Mouse (Mus musculus) kidney, embryonic 16.5 days (tissue): Measurements from ENCODE around the gene Vcam1. TPM values are rescaled to one million over a fixed set of nuclear protein-coding genes. Genes with fewer than 3 reads are reported as not detected.

ENCODE experiments used
- ATAC-seq: fragments of 200-750 bp; cut with Nextera tagmentation; 2 replicates; pipeline ENCODE4 v1.8.0; 2017; ENCODE audit warnings: moderate TSS enrichment; ENCODE audit not compliant: low FRiP score, low TSS enrichment
- H3K27ac ChIP-seq: fragments of 300-500 bp; sonication (generic); 2 replicates; pipeline ENCODE4 v1.5.1; 2014; ENCODE audit warnings: low read length
- H3K27me3 ChIP-seq: fragments of 300-500 bp; sonication (generic); 2 replicates; pipeline ENCODE4 v1.6.1; 2014; ENCODE audit warnings: low read length, control low read depth, mixed read lengths; ENCODE audit not compliant: insufficient read depth
- H3K36me3 ChIP-seq: fragments of 300-500 bp; sonication (generic); 2 replicates; pipeline ENCODE4 v1.6.1; 2014; ENCODE audit warnings: low read length, control low read depth, mixed read lengths; ENCODE audit not compliant: insufficient read depth
- H3K4me1 ChIP-seq: fragments of 300-500 bp; sonication (generic); 2 replicates; pipeline ENCODE4 v1.6.1; 2014; ENCODE audit warnings: low read length, control low read depth, mixed read lengths; ENCODE audit not compliant: insufficient read depth
- H3K4me2 ChIP-seq: fragments of 300-500 bp; sonication (generic); replicated peaks from 2 replicates; pipeline ENCODE4 v1.6.1; 2014; ENCODE audit warnings: low read depth, low read length
- H3K4me3 ChIP-seq: fragments of 300-500 bp; sonication (generic); 2 replicates; pipeline ENCODE4 v1.5.1; 2014; ENCODE audit warnings: mild to moderate bottlenecking, low read length
- H3K9ac ChIP-seq: fragments of 300-500 bp; sonication (generic); replicated peaks from 2 replicates; pipeline ENCODE4 v1.6.1; 2014; ENCODE audit warnings: low read length
- H3K9me3 ChIP-seq: fragments of 300-500 bp; sonication (generic); 2 replicates; pipeline ENCODE4 v1.6.1; 2016; ENCODE audit warnings: low read length, control low read depth
- WGBS: fragments of 180-500 bp; shearing (Covaris S2); extraction: QIAGEN DNeasy Blood & Tissue Kit; methylation state at CpG from one replicate; pipeline ENCODE4 v1.1.7; 2014; 5-methylcytosine and 5-hydroxymethylcytosine counted together
- polyA plus RNA-seq: library from polyadenylated mRNA; unstranded; fragments of >200 nt; fragmentation: Nextera tagmentation; extraction: Ambion mirVana; gene quantifications from 2 replicates; pipeline ENCODE4 v1.2.1, GENCODE M21; 2015

Gene Vcam1
- polyA plus RNA-seq, 1 experiment from 2014 or later: 54.2 TPM

DNA sequence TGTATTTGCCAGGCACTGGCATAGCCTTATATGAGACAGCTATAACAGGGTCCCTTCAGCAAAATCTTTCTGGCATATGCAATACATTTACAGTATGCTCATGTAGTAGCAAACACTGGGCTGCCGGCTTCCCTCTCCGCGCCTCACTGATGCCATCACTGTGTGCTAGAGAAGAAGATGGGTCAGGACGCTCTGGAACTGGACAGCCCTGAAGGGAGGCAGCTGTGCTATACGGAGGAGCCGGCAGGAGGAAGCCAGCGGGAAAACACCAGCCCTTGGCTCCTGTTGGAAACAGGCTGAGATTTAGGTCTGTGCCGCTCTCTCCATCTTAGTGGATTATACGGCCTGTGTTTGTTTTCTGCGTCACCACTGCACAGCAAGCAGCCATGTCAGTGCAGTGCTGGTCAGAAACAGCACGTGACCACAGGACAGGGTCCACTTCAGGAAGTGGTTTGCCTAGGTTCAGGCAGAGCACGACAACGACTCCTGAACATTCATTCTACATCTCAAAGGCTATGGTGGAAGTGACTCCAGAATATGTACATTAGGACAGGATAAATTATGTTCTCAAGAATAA lies 20.7 kb upstream of the Vcam1 start:
- no peaks in the 10 kb centered on the region for H3K36me3 ChIP-seq
- H3K27me3 ChIP-seq: no peaks in the 10 kb centered on the region
- 0 out of 2 replicates have a peak, but pooled peaks cover 3% of the 10 kb centered on the region for H3K4me1 ChIP-seq
- H3K9ac ChIP-seq: no peak overlapping the region
- peak; percentile 86 for ATAC-seq
- 0 out of 2 replicates have a peak overlapping the region, but pooled peaks have one; percentile 16 for H3K4me2 ChIP-seq
- no peak overlapping the region for H3K27ac ChIP-seq
- no peaks in the 10 kb centered on the region for H3K9me3 ChIP-seq
- WGBS: 55% methylated on average over 13 of the region's 13 CpGs
- H3K4me3 ChIP-seq: no peak overlapping the region

DNA sequence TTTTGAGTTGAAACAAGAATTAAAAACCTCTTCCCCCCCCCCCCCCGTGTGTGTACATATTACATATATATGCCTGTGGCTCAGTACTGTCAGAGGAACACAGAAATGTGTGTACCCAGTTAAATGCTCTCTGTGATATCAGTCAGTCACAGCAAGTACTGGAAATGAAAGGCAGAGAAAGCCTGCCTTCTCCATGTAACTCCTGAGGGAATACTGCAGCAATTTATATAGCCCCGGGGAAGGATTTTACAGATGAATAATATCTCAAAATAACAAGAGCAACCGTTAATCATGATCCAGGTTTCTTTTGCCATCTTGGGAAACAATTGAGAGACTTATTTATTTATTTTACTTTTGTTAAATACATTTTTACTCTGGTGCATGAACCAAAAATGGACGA lies 19.6 kb upstream of the Vcam1 start:
- Histone ChIP-seq H3K27ac (no peak overlapping the region), H3K27me3 (no peaks in the 10 kb centered on the region), H3K9ac (no peak overlapping the region), H3K4me2 (no peak overlapping the region), H3K9me3 (no peaks in the 10 kb centered on the region), H3K4me1 (0 out of 2 replicates have a peak, but pooled peaks cover 3% of the 10 kb centered on the region), H3K36me3 (no peaks in the 10 kb centered on the region), H3K4me3 (no peak overlapping the region)
- WGBS: 62% methylated on average over 4 of the region's 4 CpGs
- ATAC-seq: no peak

GRCm38 (mm10) chr3:116148676-116149075 lies 19.2 kb upstream of the Vcam1 start:
- Histone ChIP-seq H3K9me3 (no peaks in the 10 kb centered on the region), H3K27ac (no peak overlapping the region), H3K36me3 (no peaks in the 10 kb centered on the region), H3K9ac (no peak overlapping the region), H3K4me1 (0 out of 2 replicates have a peak, but pooled peaks cover 3% of the 10 kb centered on the region), H3K4me2 (no peak overlapping the region), H3K4me3 (no peak overlapping the region), H3K27me3 (no peaks in the 10 kb centered on the region)
- 64% methylated on average over 9 of the region's 9 CpGs for WGBS
- ATAC-seq: no peak

DNA sequence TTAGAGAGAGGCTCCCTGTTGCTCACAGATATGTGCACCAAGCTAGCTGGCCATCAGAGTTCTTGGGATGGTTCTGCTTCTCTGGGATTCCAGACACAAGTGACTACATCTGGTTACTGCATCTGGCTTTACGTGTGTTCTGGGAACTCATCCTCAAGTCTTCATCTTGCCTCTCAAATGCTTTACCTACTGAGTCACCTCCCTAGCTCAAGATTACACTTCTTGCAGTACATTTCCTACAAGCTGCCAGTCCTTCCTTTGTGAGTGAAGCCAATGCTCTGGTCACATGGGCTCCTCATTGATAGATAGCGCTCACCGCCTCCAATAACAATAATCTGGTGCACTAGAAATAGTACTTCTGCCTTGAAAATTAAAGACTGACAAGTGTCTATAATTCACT lies 11.7 kb upstream of the Vcam1 start:
- Histone ChIP-seq H3K4me2 (no peak overlapping the region), H3K9ac (no peak overlapping the region), H3K4me3 (no peak overlapping the region), H3K4me1 (no peaks in the 10 kb centered on the region), H3K36me3 (no peaks in the 10 kb centered on the region), H3K27ac (no peak overlapping the region), H3K27me3 (no peaks in the 10 kb centered on the region), H3K9me3 (no peaks in the 10 kb centered on the region)
- ATAC-seq: no peak
- 96% methylated on average over 3 of the region's 3 CpGs for WGBS

- no peaks in the 10 kb centered on the region for H3K36me3 ChIP-seq
- H3K27me3 ChIP-seq: no peaks in the 10 kb centered on the region
- no peak overlapping the region for H3K4me3 ChIP-seq
- no peak overlapping the region for H3K9ac ChIP-seq
- WGBS: 80% methylated on average over 5 of the region's 5 CpGs
- ATAC-seq: no peak
- H3K4me1 ChIP-seq: no peaks in the 10 kb centered on the region
- no peaks in the 10 kb centered on the region for H3K9me3 ChIP-seq
- H3K27ac ChIP-seq: no peak overlapping the region
- no peak overlapping the region for H3K4me2 ChIP-seq
Measured at GRCm38 (mm10) chr3:116139000-116139399, 9.5 kb upstream of the Vcam1 start.

DNA sequence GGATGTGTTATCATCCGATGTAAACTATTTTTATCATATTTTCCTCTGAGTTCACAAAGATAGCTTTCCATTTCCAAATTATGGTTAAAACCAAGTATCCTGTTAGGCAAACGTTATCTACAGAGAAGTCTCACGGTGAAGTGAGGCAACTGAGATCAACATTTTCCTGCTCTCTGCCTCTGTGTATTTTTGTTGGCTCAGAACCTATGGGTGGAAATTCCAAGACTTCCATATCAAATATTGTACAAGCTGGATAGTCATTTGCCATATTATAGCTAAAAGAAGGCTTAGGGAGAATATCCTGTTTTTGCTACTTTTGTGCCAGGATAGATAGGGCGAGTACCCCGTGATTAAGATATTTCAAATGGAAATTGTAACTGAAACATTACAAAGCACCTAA lies 8.6 kb upstream of the Vcam1 start:
- H3K27me3 ChIP-seq: no peaks in the 10 kb centered on the region
- no peak overlapping the region for H3K4me2 ChIP-seq
- WGBS: 71% methylated on average over 5 of the region's 5 CpGs
- H3K27ac ChIP-seq: no peak overlapping the region
- no peaks in the 10 kb centered on the region for H3K4me1 ChIP-seq
- no peak overlapping the region for H3K4me3 ChIP-seq
- no peak overlapping the region for H3K9ac ChIP-seq
- no peaks in the 10 kb centered on the region for H3K9me3 ChIP-seq
- H3K36me3 ChIP-seq: no peaks in the 10 kb centered on the region
- ATAC-seq: no peak

- H3K4me1 ChIP-seq: no peaks in the 10 kb centered on the region
- H3K36me3 ChIP-seq: no peaks in the 10 kb centered on the region
- H3K4me2 ChIP-seq: no peak overlapping the region
- no peak for ATAC-seq
- H3K4me3 ChIP-seq: no peak overlapping the region
- no peaks in the 10 kb centered on the region for H3K9me3 ChIP-seq
- no peak overlapping the region for H3K27ac ChIP-seq
- 64% methylated on average over 5 of the region's 5 CpGs for WGBS
- H3K27me3 ChIP-seq: no peaks in the 10 kb centered on the region
- no peak overlapping the region for H3K9ac ChIP-seq
Measured at GRCm38 (mm10) chr3:116133363-116133762, 3.9 kb upstream of the Vcam1 start.

GRCm38 (mm10) chr3:116130711-116131110 lies 1.2 kb upstream of the Vcam1 start:
- Histone ChIP-seq H3K36me3 (no peaks in the 10 kb centered on the region), H3K9ac (no peak overlapping the region), H3K4me2 (no peak overlapping the region), H3K27ac (no peak overlapping the region), H3K4me3 (no peak overlapping the region), H3K27me3 (no peaks in the 10 kb centered on the region), H3K4me1 (no peaks in the 10 kb centered on the region), H3K9me3 (no peaks in the 10 kb centered on the region)
- WGBS: 89% methylated on average over 3 of the region's 3 CpGs
- no peak for ATAC-seq

GRCm38 (mm10) chr3:116129841-116130595 lies 530 bp upstream of the Vcam1 start:
- ATAC-seq: no peak
- H3K27me3 ChIP-seq: no peaks in the 10 kb centered on the region
- no peaks in the 10 kb centered on the region for H3K9me3 ChIP-seq
- peak overlapping the region; percentile 51; the same call in 1 of the 2 replicates for H3K4me2 ChIP-seq
- H3K9ac ChIP-seq: no peak overlapping the region
- H3K27ac ChIP-seq: no peak overlapping the region
- no peaks in the 10 kb centered on the region for H3K4me1 ChIP-seq
- H3K4me3 ChIP-seq: no peak overlapping the region
- no peaks in the 10 kb centered on the region for H3K36me3 ChIP-seq
- WGBS: 57% methylated on average over 4 of the region's 4 CpGs
